Mouse (Mus musculus) thymus, adult 2 months (tissue): ENCODE measurements around the gene Dner.

Experiments
- CTCF ChIP-seq: fragments of 200-500 bp; IDR thresholded peaks from 2 replicates; pipeline ENCODE4 v1.5.1; 2012; ENCODE audit warnings: mild to moderate bottlenecking, control low read depth, low read length, moderate library complexity, borderline replicate concordance; ENCODE audit not compliant: control insufficient read depth, poor library complexity, insufficient read depth; ENCODE audit errors: extremely low read depth
- POLR2A ChIP-seq: fragments of 200-500 bp; IDR thresholded peaks from 2 replicates; pipeline ENCODE4 v1.6.1; 2012; ENCODE audit warnings: mild to moderate bottlenecking, low read length, control low read depth, moderate library complexity; ENCODE audit not compliant: control insufficient read depth, poor library complexity, insufficient read depth; ENCODE audit errors: extremely low read depth

GRCm38 (mm10) chr1:84350262-84350661 is 345.8 kb downstream of the Dner start:
- no peak for TF ChIP-seq CTCF
- no peak for TF ChIP-seq POLR2A
